Mouse (Mus musculus) left cerebral cortex, adult 18-20 months (tissue): ENCODE measurements at regions not wholly inside any gene's neighbourhood (a gene's known extent, or its start where the extent isn't known, plus 50 kb on each side); places are given as distances from the start of the nearest gene placed in this dataset.

Experiments
- DNase-seq, 2 experiments: peaks; one replicate each; pipeline ENCODE4 v3.0.0; 2021 to 2022; ENCODE audit warnings: low spot score in 2 of 2, mixed read lengths in 1 of 2

DNA sequence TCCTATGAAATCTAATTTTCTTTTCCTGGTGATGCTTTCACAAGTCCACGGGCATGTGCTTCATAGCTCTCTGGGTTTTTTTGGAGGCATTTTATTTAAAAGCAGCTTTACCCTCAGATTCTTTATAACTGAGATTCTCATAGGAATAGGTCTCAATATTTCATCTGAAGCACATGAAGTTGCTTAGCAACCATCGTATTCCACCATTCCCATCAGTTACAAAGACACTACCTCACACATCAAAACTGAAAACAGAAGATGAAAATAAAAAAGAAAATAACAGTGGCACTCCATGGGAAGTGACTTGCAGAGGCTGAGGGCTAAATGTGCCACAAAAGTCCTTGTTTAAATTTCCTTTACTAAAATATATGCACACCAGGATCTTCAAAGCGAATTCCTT lies 384.0 kb upstream of the 1700015G11Rik start:
- DNase-seq, result no peak

DNA sequence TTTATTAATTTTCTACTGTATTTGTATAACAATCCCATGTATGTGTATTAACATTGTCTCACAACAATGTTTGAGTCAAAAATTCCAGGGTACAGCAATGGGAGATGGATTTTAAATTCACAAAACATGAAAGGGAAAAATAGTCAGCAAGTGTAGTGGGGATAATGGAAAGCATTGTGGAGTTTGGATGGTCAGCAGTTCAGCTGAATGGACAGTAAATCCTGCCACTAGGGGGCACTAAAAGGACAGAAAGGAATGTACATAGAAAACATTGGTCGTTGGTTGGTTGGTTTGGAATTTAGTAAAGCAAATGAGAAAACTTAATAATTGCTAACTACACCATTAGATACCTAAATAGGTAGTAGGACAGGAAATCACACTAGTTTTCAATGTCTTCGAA lies 376.3 kb upstream of the 1700015G11Rik start:
- peak; percentile 46 to 71 for DNase-seq
